Mouse (Mus musculus): ENCODE measurements at regions not wholly inside any gene's neighbourhood (a gene's known extent, or its start where the extent isn't known, plus 50 kb on each side); places are given as distances from the start of the nearest gene placed in this dataset.

GRCm38 (mm10) chr10:30002950-30003636 lies 197.3 kb downstream of the Cenpw start:
- no peak for TF ChIP-seq CTCF (IDR thresholded peaks at IDR 0.05; ENCODE audit: low read depth)
- no peak for TF ChIP-seq EP300 (IDR thresholded peaks at IDR 0.05; ENCODE audit: low read depth)

All from heart, postnatal 0 days (tissue).